Comparison of ENCODE assay signal across 9 mouse cellular contexts in genomic region chr9:41612452-41612795, GRCm38 (mm10).
DNase-seq lines count a peak whose midpoint lies in the region; ATAC-seq and TF ChIP-seq lines count a peak whose summit lies in the region.
"Had no signal": no experiment of that assay in that cellular context is flagged by ENCODE, and none has a peak within 500 bp of the region (broad histone marks: within the 10 kb centered on the region; RNA-seq: fewer than 3 reads in every experiment).

No protein-coding gene starts in this region.

- peak overlapping the region; percentile 45 for H3K9ac ChIP-seq in forebrain, embryonic 15.5 days (replicated peaks)
- H3K9ac ChIP-seq: liver, embryonic 13.5 days had no signal

- no peaks in the 10 kb centered on the region for H3K36me3 ChIP-seq in heart, embryonic 10.5 days
- no peaks in the 10 kb centered on the region for H3K36me3 ChIP-seq in forebrain, embryonic 15.5 days
- H3K36me3 ChIP-seq in midbrain, embryonic 10.5 days: no peaks in the 10 kb centered on the region
- no peaks in the 10 kb centered on the region for H3K36me3 ChIP-seq in thymus, adult 2 months (ENCODE audit: control insufficient read depth, insufficient read depth, low read length)
- H3K36me3 ChIP-seq: liver, embryonic 13.5 days had no signal

- no peak for TF ChIP-seq CTCF in thymus, adult 2 months (IDR thresholded peaks at IDR 0.05; ENCODE audit: borderline replicate concordance, control insufficient read depth, extremely low read depth, insufficient read depth, low read length, poor library complexity)

- no peak for TF ChIP-seq POLR2A in thymus, adult 2 months (IDR thresholded peaks at IDR 0.05; ENCODE audit: control insufficient read depth, extremely low read depth, insufficient read depth, low read length, poor library complexity)

- no peak for DNase-seq in heart, embryonic 10.5 days (ENCODE audit: low spot score)
- no peak for DNase-seq in heart, adult 8-10 months (ENCODE audit: low spot score)
- DNase-seq in NIH3T3 (ENCODE audit: low read depth): peak; percentile 62
- DNase-seq in midbrain, embryonic 10.5 days (ENCODE audit: low spot score): peak; percentile 38
- no peak for DNase-seq in gastrocnemius, postnatal 25 days
- DNase-seq in thymus, adult 2 months: no peak
- DNase-seq: liver, embryonic 13.5 days had no signal

- peak overlapping the region; percentile 27; the same call in 1 of the 2 replicates for H3K4me3 ChIP-seq in heart, embryonic 10.5 days
- H3K4me3 ChIP-seq in forebrain, embryonic 15.5 days: peak overlapping the region; percentile 20
- H3K4me3 ChIP-seq in midbrain, embryonic 10.5 days: peak overlapping the region; percentile 40
- H3K4me3 ChIP-seq in thymus, adult 2 months (ENCODE audit: control insufficient read depth, insufficient read depth, low read length): no peak overlapping the region
- H3K4me3 ChIP-seq: liver, embryonic 13.5 days had no signal

- peaks cover 35% of the 10 kb centered on the region for H3K4me1 ChIP-seq in heart, embryonic 10.5 days
- peaks cover 52% of the 10 kb centered on the region for H3K4me1 ChIP-seq in forebrain, embryonic 15.5 days
- H3K4me1 ChIP-seq in midbrain, embryonic 10.5 days: peaks cover 61% of the 10 kb centered on the region
- no peaks in the 10 kb centered on the region for H3K4me1 ChIP-seq in thymus, adult 2 months (replicated peaks; ENCODE audit: control insufficient read depth, insufficient read depth, low read length)
- H3K4me1 ChIP-seq: liver, embryonic 13.5 days had no signal

- no peaks in the 10 kb centered on the region for H3K27me3 ChIP-seq in heart, embryonic 10.5 days (ENCODE audit: insufficient read depth, poor library complexity, severe bottlenecking)
- no peaks in the 10 kb centered on the region for H3K27me3 ChIP-seq in forebrain, embryonic 15.5 days
- no peaks in the 10 kb centered on the region for H3K27me3 ChIP-seq in midbrain, embryonic 10.5 days (ENCODE audit: low read depth, poor library complexity, severe bottlenecking)
- no peaks in the 10 kb centered on the region for H3K27me3 ChIP-seq in thymus, adult 2 months (ENCODE audit: control insufficient read depth, insufficient read depth, low read length)
- H3K27me3 ChIP-seq: liver, embryonic 13.5 days had no signal

- peak overlapping the region; percentile 36 for H3K4me2 ChIP-seq in forebrain, embryonic 15.5 days (replicated peaks)
- H3K4me2 ChIP-seq: liver, embryonic 13.5 days had no signal

- WGBS in heart, embryonic 10.5 days: 31% methylated on average over 7 of the region's 7 CpGs
- WGBS in forebrain, embryonic 15.5 days: under 1% methylated on average over 7 of the region's 7 CpGs
- 21% methylated on average over 7 of the region's 7 CpGs for WGBS in midbrain, embryonic 10.5 days
- WGBS in thymus, adult 2 months: 16% methylated on average over 7 of the region's 7 CpGs

- H3K9me3 ChIP-seq in heart, embryonic 10.5 days: no peaks in the 10 kb centered on the region
- no peaks in the 10 kb centered on the region for H3K9me3 ChIP-seq in forebrain, embryonic 15.5 days
- H3K9me3 ChIP-seq in midbrain, embryonic 10.5 days (replicated peaks): no peaks in the 10 kb centered on the region
- H3K9me3 ChIP-seq: liver, embryonic 13.5 days had no signal

- peak overlapping the region; percentile 75; the same call in 1 of the 2 replicates for H3K27ac ChIP-seq in heart, embryonic 10.5 days
- H3K27ac ChIP-seq in forebrain, embryonic 15.5 days (replicated peaks): peak overlapping the region; percentile 96
- H3K27ac ChIP-seq in midbrain, embryonic 10.5 days (replicated peaks): peak overlapping the region; percentile 89
- H3K27ac ChIP-seq in thymus, adult 2 months (ENCODE audit: control insufficient read depth, insufficient read depth, low read length): no peak overlapping the region
- H3K27ac ChIP-seq: liver, embryonic 13.5 days had no signal

- ATAC-seq in forebrain, embryonic 15.5 days (replicated peaks): peak; percentile 85
- no peak for ATAC-seq in megakaryocyte, adult 5-6 weeks (ENCODE audit: poor library complexity, severe bottlenecking)

Comparison
In these comparisons a context has a peak if more than half of its experiments do, and no peak if none do; other contexts are left out.
1. DNase-seq: peak in NIH3T3 (single experiment) and midbrain, embryonic 10.5 days (single experiment); none in heart, embryonic 10.5 days (single experiment), heart, adult 8-10 months (single experiment), gastrocnemius, postnatal 25 days (single experiment) and thymus, adult 2 months (single experiment).